Mouse (Mus musculus): ENCODE results near the gene Mcoln2.

Mcoln2 gene

DNA sequence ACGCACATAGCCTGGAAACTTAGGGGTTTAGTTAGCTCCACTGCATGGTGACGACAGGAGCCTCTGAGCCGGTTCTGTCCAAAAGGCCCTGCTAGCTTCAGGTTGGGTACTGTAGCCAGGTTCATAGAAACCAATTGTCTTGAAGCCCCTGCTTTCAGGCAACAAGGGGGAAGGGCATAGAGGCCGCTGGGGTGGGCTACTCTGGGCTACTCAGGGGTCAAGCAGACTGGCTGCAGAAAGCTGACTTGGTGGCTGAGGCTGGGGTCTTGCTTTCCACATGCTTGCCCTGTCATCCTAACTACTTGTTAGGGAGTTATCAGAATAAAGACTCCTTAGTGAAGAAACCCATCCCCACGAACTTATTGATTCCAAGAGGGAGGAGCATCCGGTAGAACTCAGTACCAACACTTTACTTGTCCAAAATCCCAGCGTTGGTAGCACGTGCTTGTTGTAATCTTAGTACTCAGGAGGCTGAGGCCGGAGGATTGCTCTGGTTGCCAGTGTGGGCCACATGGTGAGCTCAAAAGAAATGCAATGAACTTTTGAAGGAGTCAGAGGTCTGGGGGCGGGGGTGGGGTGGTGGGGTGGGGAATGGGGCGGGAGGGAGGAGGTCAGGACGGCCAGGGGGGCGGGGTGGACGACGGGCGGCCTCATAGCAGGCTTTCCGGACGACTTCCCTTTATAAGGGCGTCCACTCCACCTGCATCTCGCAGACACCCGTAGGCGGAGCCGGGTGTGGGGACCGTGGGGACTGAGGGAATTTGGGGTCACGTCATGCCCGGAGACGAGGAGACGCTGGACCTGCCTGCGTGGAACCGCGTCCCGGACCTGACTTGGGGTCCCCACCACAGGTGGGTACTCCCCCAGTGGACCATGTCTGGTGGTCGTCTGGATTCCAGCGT lies at the start of gene Mcoln2:
TSS of gene Mcoln2 (plus strand) at position 678 of the 902 bp plus-strand sequence.
- no peak for DNase-seq

DNA sequence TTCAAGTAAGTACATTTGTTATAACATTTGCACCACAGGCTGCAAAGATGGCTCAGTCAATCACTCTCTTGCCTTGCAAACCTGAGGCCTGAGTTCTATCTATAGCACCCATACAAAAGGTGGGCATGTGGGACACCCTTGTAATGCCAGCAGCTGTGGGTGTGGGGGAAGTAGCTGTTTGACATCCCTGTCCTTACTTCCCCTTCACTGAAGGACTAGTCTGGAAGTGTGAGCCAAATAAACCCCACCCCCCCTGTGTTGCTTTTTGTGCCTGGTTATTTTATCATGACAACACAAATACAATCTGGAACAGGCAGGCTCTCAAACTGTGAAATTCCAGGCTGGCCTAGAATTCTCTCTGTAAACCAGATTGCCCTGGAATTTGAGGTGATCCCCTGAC lies 49.7 kb upstream of the Mcoln2 start:
- no peak for DNase-seq

DNA sequence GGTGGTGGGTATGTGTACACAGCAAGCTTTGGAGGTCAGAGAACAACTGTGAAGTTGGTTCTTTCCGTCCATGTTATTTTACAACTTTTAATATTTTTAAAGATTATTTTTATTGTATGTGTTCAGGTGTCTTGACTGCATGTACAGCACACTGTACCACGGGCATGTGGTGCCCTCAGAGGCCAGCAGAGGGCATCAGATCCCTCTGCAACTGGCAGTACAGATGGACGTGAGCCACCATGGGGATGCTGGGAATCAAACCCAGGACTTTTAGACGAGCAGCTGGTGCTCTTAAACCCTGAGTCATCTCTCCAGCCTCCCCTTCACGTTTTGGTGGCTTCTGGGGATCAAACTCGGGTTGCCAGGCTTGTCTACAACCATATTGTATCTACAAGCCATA lies 47.6 kb upstream of the Mcoln2 start:
- no peak for DNase-seq

DNA sequence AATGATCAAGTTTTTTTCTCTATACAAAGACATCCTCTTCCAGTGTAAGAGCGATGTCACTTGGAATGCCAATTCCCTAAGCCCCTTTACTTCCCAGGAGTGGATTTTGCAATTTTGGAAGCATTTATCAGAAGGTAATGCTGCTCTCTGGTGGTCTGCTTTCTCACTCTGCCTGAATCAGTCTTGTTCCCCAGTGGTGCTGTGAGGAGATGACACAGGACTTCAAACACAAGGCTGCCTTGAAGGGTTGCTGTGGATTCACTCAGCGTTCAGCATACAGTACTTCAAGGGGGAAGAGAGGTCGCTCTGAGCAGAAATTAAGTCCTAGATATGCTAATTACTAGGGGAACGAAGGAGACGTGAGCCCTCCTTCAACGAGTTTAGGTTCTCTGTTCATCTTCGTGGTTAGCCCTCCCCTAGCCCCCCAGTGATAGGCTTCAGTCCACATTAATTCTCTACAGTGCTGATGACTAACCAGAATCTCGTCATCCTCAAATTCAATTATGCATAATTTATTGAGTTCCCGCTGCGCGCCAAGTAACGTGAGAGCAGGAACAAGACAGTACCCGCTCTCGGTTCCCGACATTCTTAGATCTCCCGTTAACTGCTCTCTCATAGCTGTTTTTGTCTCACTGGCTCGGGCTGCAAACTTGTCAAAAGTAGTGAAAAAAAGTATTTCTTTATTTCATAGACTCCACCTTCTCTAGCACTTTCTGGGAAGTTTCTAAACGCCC lies 42.4 kb upstream of the Mcoln2 start:
- DNase-seq: no peak

DNA sequence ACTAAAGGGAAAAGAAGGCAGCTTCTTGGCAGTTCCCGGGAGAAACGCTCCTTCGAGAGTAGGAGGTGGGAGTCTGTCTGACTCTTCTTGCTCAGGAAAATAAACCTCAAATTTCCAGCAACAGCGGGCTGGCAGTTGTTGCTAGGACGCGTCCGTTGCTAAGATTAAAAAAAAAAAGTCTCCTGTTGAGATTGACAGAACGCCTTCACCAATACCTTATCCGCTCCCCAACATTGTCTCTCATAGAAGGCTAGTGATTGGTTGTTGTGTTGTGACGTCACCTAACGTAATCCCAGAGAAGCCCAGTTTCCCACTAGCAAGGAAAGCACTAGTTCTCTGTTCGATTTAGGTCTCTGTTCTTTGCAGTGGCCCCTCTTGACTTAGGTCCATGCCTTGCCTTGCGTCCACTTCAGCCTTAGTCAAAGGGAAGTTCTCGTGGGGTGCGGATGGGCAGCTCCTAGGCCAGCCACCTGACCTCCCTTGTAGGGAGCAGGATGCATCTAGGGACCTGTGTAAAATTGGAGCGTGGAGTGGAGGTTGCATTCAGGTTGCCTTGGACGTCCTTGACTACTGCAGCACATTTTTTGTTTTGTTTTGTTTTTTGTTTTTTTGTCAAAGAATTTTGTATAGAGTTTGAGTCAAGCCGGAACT lies 41.6 kb upstream of the Mcoln2 start, which contains the start of gene Wdr63:
TSS of gene Wdr63 (minus strand) at position 210 of the 651 bp plus-strand sequence.
- peak; percentile 7 for DNase-seq

DNA sequence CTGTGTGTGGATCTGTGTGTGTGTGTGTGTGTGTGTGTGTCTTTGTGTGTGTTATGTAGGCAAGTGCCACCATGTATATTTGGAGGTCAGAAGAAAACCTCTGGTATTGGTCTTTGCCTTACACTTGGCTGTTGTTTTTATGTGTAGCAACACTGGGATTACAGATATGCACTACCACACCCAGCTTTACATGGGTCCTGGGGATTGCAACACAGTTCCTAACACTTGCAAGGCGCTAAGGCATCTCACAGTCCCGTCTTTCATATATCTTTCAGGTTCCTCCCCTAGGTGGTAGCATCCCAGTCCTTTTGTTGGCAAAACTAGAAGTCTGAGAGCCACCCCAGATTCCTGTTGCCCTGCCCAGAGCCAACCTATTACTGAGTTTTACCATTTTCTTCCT lies 40.7 kb upstream of the Mcoln2 start:
- no peak for DNase-seq

DNA sequence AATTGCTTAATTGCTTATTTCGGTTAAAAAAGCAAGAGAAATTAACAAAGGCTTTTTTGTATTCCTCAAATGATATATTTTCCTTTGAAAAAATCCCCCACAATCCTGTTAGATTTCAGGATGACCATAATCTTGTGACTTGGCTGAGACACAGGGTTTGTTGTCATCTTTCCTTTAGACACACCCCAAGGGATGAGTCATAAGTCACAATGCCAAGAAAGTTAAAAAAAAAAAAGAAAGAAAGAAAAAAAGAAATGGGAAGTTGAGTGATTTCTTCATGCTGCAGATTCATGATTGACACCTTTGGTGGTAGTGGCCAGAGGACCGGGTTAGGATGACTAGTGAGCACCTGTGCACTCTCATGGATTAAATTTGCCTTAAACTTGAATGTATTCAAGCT lies 39.3 kb upstream of the Mcoln2 start:
- DNase-seq: no peak

DNA sequence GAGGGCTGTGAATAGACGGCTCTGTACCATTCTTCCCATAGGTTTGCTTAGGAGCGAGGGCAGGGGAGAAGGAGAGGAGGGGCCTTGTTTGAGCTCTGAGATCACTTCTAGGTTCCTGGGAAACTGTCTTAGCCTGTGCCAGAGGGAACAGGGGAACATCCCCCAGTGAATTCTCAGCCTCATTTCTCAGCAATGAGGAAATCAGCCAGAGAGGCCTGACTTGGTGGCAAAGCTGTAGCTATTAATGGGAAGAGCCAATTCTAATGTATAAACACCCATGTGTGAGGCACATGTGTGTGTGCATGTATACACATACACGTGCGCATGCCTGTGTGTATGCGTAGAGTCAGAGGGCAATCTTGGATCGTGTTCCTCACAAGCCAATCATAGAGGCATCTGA lies 38.7 kb upstream of the Mcoln2 start:
- DNase-seq: no peak

DNA sequence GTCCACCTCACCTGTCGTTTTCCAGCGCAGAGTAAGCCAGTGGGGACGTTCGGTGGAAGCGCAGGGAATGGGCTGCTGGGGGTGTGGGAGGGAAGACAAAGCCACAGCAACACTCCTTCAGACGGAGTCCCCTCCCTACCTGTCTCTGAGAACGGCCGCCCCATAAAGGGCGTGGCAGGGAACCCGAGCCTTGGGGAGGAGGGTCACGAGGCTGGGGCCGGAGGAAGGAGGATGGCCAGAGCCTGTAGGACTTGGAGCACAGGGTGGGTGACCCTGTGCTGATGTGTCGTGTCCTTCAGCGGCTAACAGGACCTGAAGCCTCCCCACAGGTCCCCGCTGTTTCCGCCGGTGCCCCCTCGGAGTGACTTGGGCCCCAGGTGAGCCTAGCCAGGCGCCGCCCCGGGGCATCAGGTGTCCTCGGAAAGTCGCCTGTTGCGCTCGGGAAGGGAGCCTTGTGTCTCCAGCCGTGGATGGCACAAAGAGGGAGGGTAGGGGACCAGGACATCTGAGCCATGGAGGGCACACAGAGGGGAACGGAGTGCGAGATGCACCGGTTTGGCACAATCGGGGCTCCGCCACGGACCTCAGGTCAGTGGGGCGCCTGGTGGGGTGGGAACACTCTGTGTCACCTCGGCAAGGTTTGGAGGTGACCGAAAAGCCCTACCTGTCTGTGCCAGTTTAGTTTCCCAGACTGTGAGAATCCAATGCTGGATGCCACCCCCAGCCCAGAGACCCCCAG lies 32.2 kb upstream of the Mcoln2 start, which contains the start of gene Mcoln3:
TSS of gene Mcoln3 (plus strand) at position 193 of the 739 bp plus-strand sequence.
- no peak for DNase-seq

DNA sequence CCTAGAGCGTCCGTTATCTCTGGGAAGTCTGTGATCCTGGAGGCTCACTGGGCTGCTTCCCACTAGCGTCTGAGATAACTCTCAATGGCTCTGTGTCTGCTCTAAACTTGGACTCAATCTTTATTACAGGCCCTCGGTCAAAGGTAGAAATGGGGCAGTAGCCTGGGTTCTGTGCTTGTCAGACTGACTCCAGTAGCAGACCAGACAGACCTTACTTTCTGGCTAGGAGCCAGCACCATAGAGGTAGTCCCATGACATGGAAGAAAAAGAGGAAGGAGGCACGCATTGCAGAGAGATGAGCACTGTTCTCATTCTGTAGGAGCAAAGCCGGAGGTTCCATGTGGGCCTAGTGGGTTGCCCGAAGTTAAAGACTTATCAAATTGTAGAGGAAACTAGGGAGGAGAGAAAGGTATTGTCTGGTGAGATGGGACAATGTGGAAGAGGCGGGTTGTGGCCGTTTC lies 31.6 kb upstream of the Mcoln2 start:
- DNase-seq: no peak

DNA sequence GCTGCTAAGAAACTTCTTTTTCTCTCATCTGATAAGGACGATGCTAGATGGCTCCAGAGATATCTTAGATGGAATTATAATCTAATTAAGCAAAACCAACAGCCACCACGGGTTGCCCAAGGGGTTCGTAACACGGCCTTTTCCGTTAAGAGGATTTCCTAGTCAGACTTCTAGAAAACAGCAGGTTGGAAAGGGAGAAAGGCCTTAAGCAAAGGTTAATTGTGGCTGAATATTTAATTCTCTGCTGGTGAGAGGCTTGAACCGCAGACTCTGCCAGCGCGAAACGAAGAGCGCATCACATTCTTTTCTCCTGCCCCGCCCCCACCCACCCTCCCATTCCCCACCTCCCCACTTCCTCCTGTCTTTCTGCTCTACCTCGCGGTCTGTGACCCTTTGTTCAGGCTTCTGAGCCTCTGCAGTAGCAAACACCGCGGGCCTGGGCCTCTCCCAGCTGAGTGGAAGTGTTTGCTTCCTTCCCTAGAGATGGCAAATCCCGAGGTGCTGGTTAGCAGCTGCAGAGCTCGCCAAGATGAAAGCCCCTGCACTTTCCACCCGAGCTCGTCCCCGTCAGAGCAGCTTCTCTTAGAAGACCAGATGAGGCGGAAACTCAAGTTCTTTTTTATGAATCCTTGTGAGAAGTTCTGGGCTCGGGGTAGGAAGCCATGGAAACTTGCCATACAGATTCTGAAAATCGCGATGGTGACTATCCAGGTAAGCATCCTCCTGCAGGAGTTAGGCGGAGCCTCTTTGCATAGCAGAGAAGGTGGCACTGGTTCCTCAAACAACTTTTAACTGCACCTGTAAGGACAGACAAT lies 28.1 kb upstream of the Mcoln2 start:
- DNase-seq: no peak

DNA sequence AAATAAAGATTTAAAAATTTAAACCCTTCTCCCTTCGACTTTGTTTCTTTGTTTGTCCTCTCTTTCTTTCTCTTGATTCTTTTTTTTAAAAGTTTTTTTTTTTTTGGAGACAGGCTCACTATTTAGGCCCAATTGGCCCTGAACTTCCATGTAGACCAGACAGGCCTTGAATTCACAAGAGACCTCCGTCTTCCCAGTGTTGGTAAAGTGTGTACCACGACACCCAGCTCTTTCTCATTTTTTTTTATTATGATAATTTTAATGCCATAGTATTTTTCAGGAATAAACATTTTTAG lies 27.6 kb upstream of the Mcoln2 start:
- DNase-seq: no peak

DNA sequence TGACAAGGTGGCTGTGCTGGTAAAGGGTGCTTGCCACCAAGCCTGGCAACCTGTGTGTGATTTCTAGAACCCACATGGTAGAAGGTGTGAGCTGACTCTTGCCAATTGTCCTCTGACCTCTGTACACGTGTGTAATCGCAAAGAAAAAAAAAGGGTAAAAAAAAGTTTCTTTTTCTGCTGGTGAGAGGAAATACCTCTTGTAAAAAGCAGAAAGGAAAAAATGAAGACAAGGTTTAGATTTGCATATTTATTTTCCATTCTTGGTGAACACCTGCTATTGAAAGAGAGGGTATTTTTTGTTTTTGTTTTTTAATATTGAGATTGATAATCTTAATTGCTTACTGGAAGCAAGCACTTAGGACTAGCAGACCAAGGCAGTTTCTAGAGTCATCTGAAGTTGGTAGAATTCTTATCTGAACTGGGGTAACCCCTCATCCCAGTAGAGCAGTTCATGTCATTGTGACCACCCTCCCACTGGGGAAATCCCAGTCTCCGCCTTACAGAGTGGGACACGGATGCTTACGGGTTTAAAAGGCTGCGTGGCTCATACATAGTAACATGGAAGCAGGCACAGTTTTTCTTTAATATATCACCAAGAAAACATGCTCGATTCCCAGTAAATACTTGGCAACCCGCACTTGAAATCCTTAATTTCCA lies 26.7 kb upstream of the Mcoln2 start:
- DNase-seq: no peak

DNA sequence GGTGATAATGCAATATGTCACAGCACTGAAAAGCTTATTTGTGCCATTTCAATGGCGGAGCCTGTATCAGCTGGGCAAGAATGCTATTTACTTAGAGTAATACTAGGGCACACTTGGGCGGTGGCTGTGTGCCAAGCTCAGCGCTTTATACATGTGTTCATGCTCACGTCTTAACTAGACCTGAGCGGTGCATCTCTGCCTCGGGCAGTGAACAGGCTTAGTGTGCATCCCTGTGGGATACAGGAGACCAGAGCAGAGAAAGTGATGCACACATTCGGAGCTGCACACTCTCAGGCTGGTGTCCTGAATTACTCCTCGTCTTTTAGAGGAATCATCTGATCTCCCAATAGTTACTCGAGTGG lies 26.2 kb upstream of the Mcoln2 start:
- no peak for DNase-seq

DNA sequence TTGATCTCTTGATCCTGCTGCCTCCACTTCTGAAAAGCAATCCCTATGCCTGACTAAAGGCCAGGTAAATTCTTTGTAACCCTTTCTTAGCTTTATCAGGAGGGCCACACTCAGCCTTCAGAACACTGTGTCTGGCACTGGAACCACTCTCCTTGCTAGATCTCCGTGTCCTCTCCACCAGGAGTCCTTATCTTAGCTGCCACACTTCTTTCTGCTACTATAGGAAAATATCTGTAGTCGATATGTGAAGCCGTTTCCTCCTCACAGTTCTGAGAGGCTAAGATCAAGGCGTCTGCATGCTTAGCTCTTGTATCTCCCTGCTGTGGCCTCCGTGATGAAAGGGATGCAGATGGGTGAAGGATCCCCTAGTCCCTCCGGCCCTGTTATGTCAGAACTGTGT lies 22.4 kb upstream of the Mcoln2 start:
- DNase-seq: no peak

DNA sequence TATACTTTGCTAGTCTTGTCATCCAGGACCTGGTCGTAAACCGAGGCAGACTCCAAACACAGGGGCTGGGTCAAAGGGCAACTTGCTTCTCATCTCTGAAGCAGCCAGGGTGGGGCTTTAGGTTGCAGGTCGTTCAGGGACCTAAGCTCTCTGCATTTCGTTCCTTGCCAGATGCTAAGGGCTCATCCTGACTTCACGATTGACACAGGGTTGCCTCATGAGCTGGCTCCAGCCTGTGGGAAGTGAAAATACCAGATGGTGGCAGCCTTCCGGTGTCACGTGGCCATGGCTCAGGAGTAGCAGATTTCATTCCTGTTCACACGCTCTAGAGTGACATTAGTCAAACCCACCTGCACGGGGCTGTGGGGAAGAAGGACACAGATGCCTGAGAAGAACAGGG lies 14.8 kb upstream of the Mcoln2 start:
- DNase-seq: no peak

DNA sequence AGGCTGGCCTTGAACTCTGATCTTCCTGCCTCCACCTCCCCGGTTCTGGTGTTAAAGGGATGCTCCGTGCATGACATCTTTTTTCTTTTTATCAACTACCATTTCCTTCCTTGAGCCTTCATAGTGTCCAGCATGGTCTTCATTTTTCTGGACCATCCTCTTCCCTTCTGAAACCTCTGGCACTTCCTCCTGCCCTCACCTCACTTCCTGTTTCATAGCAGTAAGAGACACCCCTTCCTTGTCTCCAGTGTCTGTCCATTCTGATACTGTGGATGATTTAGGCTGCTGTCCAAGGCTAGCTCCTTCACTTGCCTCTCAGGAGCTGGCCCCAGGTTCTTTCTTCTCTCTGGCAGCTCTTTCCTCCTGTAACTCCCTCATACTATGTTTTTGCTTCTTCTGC lies 14.2 kb upstream of the Mcoln2 start:
- DNase-seq: no peak

DNA sequence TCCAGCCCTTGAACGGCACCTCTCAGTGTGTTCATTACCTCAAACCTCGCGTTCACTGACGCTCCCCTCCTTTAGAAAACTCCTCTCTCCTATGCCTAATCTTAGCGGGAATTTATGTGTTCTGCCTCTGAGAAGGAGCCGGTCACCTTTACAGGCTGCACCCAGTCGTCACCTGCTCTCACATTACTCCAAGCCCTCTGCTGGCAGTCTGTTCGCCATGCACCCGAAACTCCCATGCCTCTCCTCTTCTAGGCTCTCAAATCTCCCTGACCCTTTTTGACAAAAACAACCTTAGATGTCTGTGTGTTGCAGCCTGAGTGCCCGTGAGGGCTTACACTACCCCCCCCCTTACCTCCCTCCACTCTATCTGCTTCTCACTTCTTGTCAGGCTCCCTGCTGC lies 13.2 kb upstream of the Mcoln2 start:
- DNase-seq: no peak

DNA sequence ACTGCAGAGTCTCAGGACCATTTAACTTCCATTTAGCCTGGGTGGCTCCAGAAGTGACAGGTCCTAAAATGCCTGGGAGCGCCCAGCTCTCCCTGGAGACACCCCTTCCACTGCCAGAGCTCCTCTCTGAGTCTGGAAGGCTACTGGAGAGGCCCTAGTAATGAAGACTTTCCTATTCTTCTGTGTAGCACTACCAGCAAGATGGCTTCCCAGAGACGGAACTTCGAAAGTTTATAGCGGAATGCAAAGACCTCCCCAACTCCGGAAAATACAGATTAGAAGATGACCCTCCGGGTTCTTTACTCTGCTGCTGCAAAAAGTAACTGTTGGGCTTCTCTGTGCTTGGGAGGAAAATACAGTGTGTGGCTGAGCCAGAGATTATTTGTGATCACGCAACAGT lies 9.4 kb upstream of the Mcoln2 start:
- no peak for DNase-seq

DNA sequence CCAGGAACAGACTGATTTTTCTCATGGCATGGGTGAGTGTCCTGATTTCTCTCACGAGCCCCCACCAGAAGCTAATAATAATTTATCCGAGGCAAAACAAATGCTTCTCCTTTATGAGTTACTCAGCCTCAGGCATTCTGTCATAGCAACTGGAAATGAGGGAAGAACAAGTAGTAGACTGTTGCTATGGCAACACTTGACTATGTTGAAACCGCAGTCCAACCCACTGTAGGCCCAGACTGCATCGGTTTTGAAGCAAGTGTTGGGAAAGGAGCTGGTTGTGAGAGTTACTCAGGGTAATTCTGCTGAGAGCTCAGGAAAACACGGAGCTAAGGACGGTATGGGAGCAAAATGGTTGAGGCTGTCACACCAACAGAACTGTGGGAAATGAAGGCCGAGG lies 7.1 kb upstream of the Mcoln2 start:
- no peak for DNase-seq

DNA sequence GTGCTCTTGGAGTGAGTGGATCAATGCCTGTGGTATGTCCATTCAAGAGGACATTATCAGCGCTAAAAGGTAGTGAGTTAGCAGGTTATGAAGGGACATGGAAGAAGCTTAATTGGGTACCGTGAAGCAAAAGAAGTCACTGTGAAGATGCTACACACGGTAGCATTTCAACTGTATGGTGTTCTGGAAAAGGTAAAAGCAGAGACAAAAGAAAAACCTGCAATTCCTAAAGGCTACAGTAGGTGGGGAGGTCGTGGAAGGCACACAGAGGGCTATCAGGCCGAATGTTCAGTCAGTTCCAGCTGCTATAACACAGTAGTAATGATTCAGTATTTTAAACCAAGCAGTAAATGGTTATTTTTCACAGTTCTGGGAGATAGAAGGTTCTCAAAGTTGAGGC lies 4.1 kb upstream of the Mcoln2 start:
- DNase-seq: no peak

DNA sequence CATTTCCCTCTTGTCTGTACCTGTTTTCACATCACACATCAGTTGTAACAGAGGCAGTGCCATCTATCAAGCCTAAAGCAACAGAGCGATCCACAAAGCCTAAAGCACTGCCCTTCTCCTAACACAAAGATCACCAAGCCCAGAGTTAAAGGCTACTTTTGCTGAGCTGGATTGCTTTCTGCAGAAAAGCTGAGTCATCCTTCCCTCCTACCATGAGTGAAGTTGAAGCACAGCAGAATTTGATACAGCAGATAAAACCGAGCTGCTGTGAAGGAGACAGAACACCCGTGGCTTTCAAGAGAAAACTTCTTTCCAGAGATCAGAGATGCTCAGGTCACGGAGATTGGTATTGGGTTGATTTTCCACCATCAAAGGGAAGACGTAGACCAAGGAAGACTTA lies 3.5 kb upstream of the Mcoln2 start:
- DNase-seq: no peak
